Mouse (Mus musculus): ENCODE measurements around the gene Zfp560. TPM values are rescaled to one million over a fixed set of nuclear protein-coding genes. Genes with fewer than 3 reads are reported as not detected.
"Not testable (repeated sequence)": the region's sequence is repeated elsewhere in the genome, so short reads cannot be mapped to it uniquely, and the experiment has no call there.

The Zfp560 gene
- polyA plus RNA-seq, 1 experiment = 0.06 TPM

- Histone ChIP-seq H3K4me1 (ENCODE audit: control insufficient read depth) (no peaks in the 10 kb centered on the region), H3K9me3 (ENCODE audit: control insufficient read depth, low read length) (no peaks in the 10 kb centered on the region), H3K4me3 (replicated peaks) (no peak within 1 kb of the TSS), H3K36me3 (ENCODE audit: control insufficient read depth) (no peaks in the 10 kb centered on the region), H3K27me3 (ENCODE audit: control insufficient read depth) (no peaks in the 10 kb centered on the region)
- no peak for TF ChIP-seq GATA1 (IDR thresholded peaks at IDR 0.05; ENCODE audit: low read length)
- TF ChIP-seq TAL1 (IDR thresholded peaks at IDR 0.05; ENCODE audit: low read length) = no peak
These were observed 49.0 kb downstream of the Zfp560 start, which contains the start of gene Olfr18 for GRCm38 (mm10) chr9:20335994-20336393. Olfr18 (minus strand) TSS chr9:20336094.

GRCm38 (mm10) chr9:20298232-20298631 lies 86.7 kb downstream of the Zfp560 start, which contains the start of gene Olfr873:
Olfr873 (plus strand) TSS chr9:20298532.
- Histone ChIP-seq H3K9me3 (ENCODE audit: control insufficient read depth, low read length) (peaks cover 4% of the 10 kb centered on the region; the same call in 1 of the 2 replicates), H3K4me1 (ENCODE audit: control insufficient read depth) (no peaks in the 10 kb centered on the region), H3K36me3 (ENCODE audit: control insufficient read depth) (no peaks in the 10 kb centered on the region), H3K4me3 (replicated peaks) (no peak within 1 kb of the TSS), H3K27me3 (ENCODE audit: control insufficient read depth) (no peaks in the 10 kb centered on the region)
- TF ChIP-seq TAL1 (IDR thresholded peaks at IDR 0.05; ENCODE audit: low read length) = no peak
- no peak for TF ChIP-seq GATA1 (IDR thresholded peaks at IDR 0.05; ENCODE audit: low read length)

GRCm38 (mm10) chr9:20295562-20295961 lies 89.4 kb downstream of the Zfp560 start:
- not testable (repeated sequence) for H3K9me3 ChIP-seq (ENCODE audit: control insufficient read depth, low read length); H3K27me3 ChIP-seq (ENCODE audit: control insufficient read depth); H3K4me3 ChIP-seq (replicated peaks); H3K36me3 ChIP-seq (ENCODE audit: control insufficient read depth); H3K4me1 ChIP-seq (ENCODE audit: control insufficient read depth)

Other genes starting within 250 kb of the Zfp560 start
- 0.01 TPM in 1 of 2 replicates, not detected in the other for gene Olfr870, start 211.1 kb downstream of the Zfp560 start, polyA plus RNA-seq (2012)
- gene Olfr871, start 173.0 kb downstream of the Zfp560 start, polyA plus RNA-seq (2012) = not detected in 2 replicates
- not detected in 2 replicates for gene Olfr872, start 148.1 kb downstream of the Zfp560 start, polyA plus RNA-seq (2012)
- not detected in 2 replicates for gene Olfr39, start 102.8 kb downstream of the Zfp560 start, polyA plus RNA-seq (2012)
- gene Olfr873, start 86.6 kb downstream of the Zfp560 start, polyA plus RNA-seq (2012) = not detected in 2 replicates
- not detected in 2 replicates for gene Olfr18, start 49.1 kb downstream of the Zfp560 start, polyA plus RNA-seq (2012)
- under 0.01 and 0.01 TPM in 2 replicates for gene Zfp26, start 75.0 kb upstream of the Zfp560 start, polyA plus RNA-seq (2012)
- gene Zfp426, start 107.6 kb upstream of the Zfp560 start, polyA plus RNA-seq (2012) = 0.08 and 0.44 TPM in 2 replicates
- gene Zfp266, start 136.2 kb upstream of the Zfp560 start, polyA plus RNA-seq (2012) = 0.03 and 0.04 TPM in 2 replicates
- gene Zfp846, start 196.1 kb upstream of the Zfp560 start, polyA plus RNA-seq (2012) = 0.11 and 0.13 TPM in 2 replicates